Mouse (Mus musculus) cortical plate, adult 2 months (tissue): ENCODE results near the gene Eef1akmt4. TPM values are rescaled to one million over a fixed set of nuclear protein-coding genes. Genes with fewer than 3 reads are reported as not detected.
A peak's percentile ranks its signal among the peaks of the same experiment; 100 is the strongest.

Experiments
- H3K27ac ChIP-seq: fragments of 200-500 bp; 2 replicates; pipeline ENCODE4 v1.5.1; 2012; ENCODE audit warnings: low read length, control low read depth, inconsistent platforms; ENCODE audit not compliant: insufficient read depth
- H3K4me1 ChIP-seq: fragments of 200-500 bp; 2 replicates; pipeline ENCODE4 v1.6.1; 2011; ENCODE audit warnings: low read length; ENCODE audit not compliant: control insufficient read depth, insufficient read depth
- H3K4me3 ChIP-seq: fragments of 200-500 bp; 2 replicates; pipeline ENCODE4 v1.5.1; 2011; ENCODE audit warnings: mild to moderate bottlenecking, low read length, control low read depth; ENCODE audit not compliant: insufficient read depth
- CTCF ChIP-seq: fragments of 200-500 bp; IDR thresholded peaks from 2 replicates; pipeline ENCODE4 v1.5.1; 2011; ENCODE audit warnings: mild to moderate bottlenecking, control low read depth, low read length; ENCODE audit not compliant: insufficient read depth; ENCODE audit errors: extremely low read depth
- POLR2A ChIP-seq: fragments of 200-500 bp; IDR thresholded peaks from 2 replicates; pipeline ENCODE4 v1.6.1; 2011; ENCODE audit warnings: mild to moderate bottlenecking, low read length, control low read depth; ENCODE audit not compliant: insufficient read depth; ENCODE audit errors: extremely low read depth
- polyA plus RNA-seq: library from polyadenylated mRNA; depleted of rRNA; stranded (reverse); fragments of >200 nt; gene quantifications from 2 replicates; pipeline ENCODE4 v1.2.3, GENCODE M21; 2012

Eef1akmt4 gene
- polyA plus RNA-seq, 1 experiment: 2.5 TPM

- TF ChIP-seq CTCF (no peak), POLR2A (no peak)
- no peaks in the 10 kb centered on the region for H3K4me1 ChIP-seq
- H3K27ac ChIP-seq: no peak overlapping the region
Observed at GRCm38 (mm10) chr16:20623211-20623610, 11.8 kb downstream of the Eef1akmt4 start.

GRCm38 (mm10) chr16:20628871-20629391, 17.5 kb downstream of the Eef1akmt4 start:
- no peak for TF ChIP-seq POLR2A
- TF ChIP-seq CTCF: no peak
- peaks cover 1% of the 10 kb centered on the region; the same call in 1 of the 2 replicates for H3K4me1 ChIP-seq
- H3K27ac ChIP-seq: no peak overlapping the region
- H3K4me3 ChIP-seq: peak overlapping the region; percentile 64; the same call in 1 of the 2 replicates

More at GRCm38 (mm10) chr16:20623211-20623610, 11.8 kb downstream of the Eef1akmt4 start:
- no peak overlapping the region for H3K4me3 ChIP-seq

- peak within 1 kb of the TSS; percentile 64 for H3K4me3 ChIP-seq
- no peak for TF ChIP-seq POLR2A
- no peak for TF ChIP-seq CTCF
- peaks cover 1% of the 10 kb centered on the region; the same call in 1 of the 2 replicates for H3K4me1 ChIP-seq
- H3K27ac ChIP-seq: peak within 1 kb of the TSS; percentile 42; the same call in 1 of the 2 replicates
Observed at GRCm38 (mm10) chr16:20629731-20630634, 18.6 kb downstream of the Eef1akmt4 start, which contains the start of gene Ece2. Gene Ece2, plus strand, starts transcription at chr16:20629828.

DNA sequence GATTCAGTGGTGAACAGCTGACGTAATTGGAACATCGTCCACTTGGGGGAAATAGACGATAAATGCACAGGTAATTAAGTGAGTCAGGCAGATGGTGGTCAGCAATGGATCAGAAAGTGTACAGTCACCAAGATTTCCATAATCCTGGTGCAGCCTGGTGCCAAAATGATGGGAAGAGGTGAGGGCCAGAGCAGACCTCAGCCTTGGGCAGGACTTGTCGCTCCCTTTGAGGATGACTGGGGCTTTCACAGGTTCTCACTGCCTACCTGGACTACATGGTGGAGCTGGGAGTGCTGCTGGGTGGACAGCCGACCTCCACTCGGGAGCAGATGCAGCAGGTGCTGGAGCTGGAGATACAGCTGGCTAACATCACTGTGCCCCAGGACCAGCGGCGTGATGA, 26.0 kb downstream of the Eef1akmt4 start:
- no peak overlapping the region for H3K4me3 ChIP-seq
- TF ChIP-seq POLR2A (no peak), CTCF (no peak)
- no peaks in the 10 kb centered on the region; the same call in 1 of the 2 replicates for H3K4me1 ChIP-seq
- no peak overlapping the region for H3K27ac ChIP-seq

DNA sequence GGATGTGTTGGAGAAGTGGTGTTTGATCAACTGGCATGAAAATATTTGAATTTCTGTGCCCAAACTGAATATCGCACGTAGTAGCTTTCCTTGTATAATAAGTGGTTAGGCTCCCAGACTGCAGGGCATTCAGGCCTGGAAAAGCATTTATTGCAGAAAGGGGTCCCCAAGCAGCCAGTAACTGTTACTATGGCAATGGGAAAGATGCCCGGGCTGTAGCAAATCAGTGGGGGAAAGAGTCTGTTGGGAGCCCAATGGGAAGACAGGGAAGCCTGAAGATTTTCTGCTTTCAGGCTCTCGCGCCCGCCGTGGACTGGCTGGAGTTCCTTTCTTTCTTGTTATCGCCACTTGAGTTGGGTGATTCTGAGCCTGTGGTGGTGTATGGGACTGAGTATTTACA, 27.0 kb downstream of the Eef1akmt4 start:
- Histone ChIP-seq H3K27ac (no peak overlapping the region), H3K4me3 (no peak overlapping the region), H3K4me1 (no peaks in the 10 kb centered on the region; the same call in 1 of the 2 replicates)
- TF ChIP-seq CTCF: no peak
- TF ChIP-seq POLR2A: no peak

GRCm38 (mm10) chr16:20642161-20642560, 30.8 kb downstream of the Eef1akmt4 start:
- TF ChIP-seq POLR2A (no peak), CTCF (peak; percentile 69)
- no peak overlapping the region for H3K27ac ChIP-seq
- no peaks in the 10 kb centered on the region; the same call in 1 of the 2 replicates for H3K4me1 ChIP-seq
- no peak overlapping the region for H3K4me3 ChIP-seq

- TF ChIP-seq CTCF (no peak), POLR2A (no peak)
- Histone ChIP-seq H3K4me1 (no peaks in the 10 kb centered on the region), H3K27ac (no peak overlapping the region), H3K4me3 (no peak overlapping the region)
Observed at GRCm38 (mm10) chr16:20643911-20644310, 32.5 kb downstream of the Eef1akmt4 start.

GRCm38 (mm10) chr16:20651076-20651946, 39.9 kb downstream of the Eef1akmt4 start, which contains the start of gene Psmd2:
Gene Psmd2, plus strand, starts transcription at chr16:20651652.
- TF ChIP-seq CTCF (no peak), POLR2A (peak; percentile 92)
- Histone ChIP-seq H3K4me3 (peak within 1 kb of the TSS; percentile 84), H3K27ac (peak within 1 kb of the TSS; percentile 40), H3K4me1 (peaks cover 1% of the 10 kb centered on the region; the same call in 1 of the 2 replicates)

GRCm38 (mm10) chr16:20651947-20652310, 40.5 kb downstream of the Eef1akmt4 start:
- H3K4me3 ChIP-seq: peak overlapping the region; percentile 84
- H3K4me1 ChIP-seq: peaks cover 1% of the 10 kb centered on the region; the same call in 1 of the 2 replicates
- H3K27ac ChIP-seq: no peak overlapping the region; the same call in 1 of the 2 replicates
- no peak for TF ChIP-seq POLR2A
- TF ChIP-seq CTCF: no peak
